Mouse (Mus musculus) gonadal fat pad, adult 2 months (tissue): ENCODE measurements around the gene Ranbp1. TPM values are rescaled to one million over a fixed set of nuclear protein-coding genes. Genes with fewer than 3 reads are reported as not detected.
A peak's percentile ranks its signal among the peaks of the same experiment; 100 is the strongest.
"Not testable (repeated sequence)": the region's sequence is repeated elsewhere in the genome, so short reads cannot be mapped to it uniquely, and the experiment has no call there.

Experiments used
- DNase-seq: peaks from one replicate; pipeline ENCODE4 v3.0.0-alpha.2; 2012; ENCODE audit warnings: low read depth
- polyA plus RNA-seq: library from polyadenylated mRNA; depleted of rRNA; stranded (reverse); fragments of >200 nt; gene quantifications from 2 replicates; pipeline ENCODE4 v1.2.3, GENCODE M21; 2012; rRNA removed

Gene Ranbp1
- polyA plus RNA-seq: 32.5 and 45.0 TPM in 2 replicates

GRCm38 (mm10) chr16:18248433-18249363, at the start of gene Ranbp1, which contains the start of gene Trmt2a:
Gene Ranbp1, minus strand, starts transcription at chr16:18248732.
Gene Trmt2a, plus strand, starts transcription at chr16:18248679.
- DNase-seq: peak; percentile 63

GRCm38 (mm10) chr16:18289614-18290013, 41.1 kb upstream of the Ranbp1 start:
- not testable (repeated sequence) for DNase-seq

GRCm38 (mm10) chr16:18289067-18289588, 40.6 kb upstream of the Ranbp1 start, which contains the start of gene Dgcr8:
Gene Dgcr8, minus strand, starts transcription at chr16:18289246.
- peak; percentile 36 for DNase-seq

- no peak for DNase-seq
Observed at GRCm38 (mm10) chr16:18288581-18289061, 40.1 kb upstream of the Ranbp1 start.

GRCm38 (mm10) chr16:18288166-18288565, 39.6 kb upstream of the Ranbp1 start:
- no peak for DNase-seq

GRCm38 (mm10) chr16:18275166-18275565, 26.6 kb upstream of the Ranbp1 start:
- no peak for DNase-seq

- DNase-seq: no peak
Observed at GRCm38 (mm10) chr16:18268182-18268581, 19.6 kb upstream of the Ranbp1 start.

GRCm38 (mm10) chr16:18265024-18265423, 16.5 kb upstream of the Ranbp1 start:
- DNase-seq: no peak

GRCm38 (mm10) chr16:18258221-18258620, 9.7 kb upstream of the Ranbp1 start, which contains the start of gene Gm49776:
Gene Gm49776, minus strand, starts transcription at chr16:18258321.
- no peak for DNase-seq

GRCm38 (mm10) chr16:18253866-18254265, 5.3 kb upstream of the Ranbp1 start:
- no peak for DNase-seq

- no peak for DNase-seq
Observed at GRCm38 (mm10) chr16:18252736-18253135, 4.2 kb upstream of the Ranbp1 start.

- no peak for DNase-seq
Observed at GRCm38 (mm10) chr16:18250828-18251790, 2.6 kb upstream of the Ranbp1 start.

GRCm38 (mm10) chr16:18250231-18250630, 1.7 kb upstream of the Ranbp1 start:
- no peak for DNase-seq

- DNase-seq: no peak
Observed at GRCm38 (mm10) chr16:18249364-18249967, 934 bp upstream of the Ranbp1 start.

GRCm38 (mm10) chr16:18247521-18248399, 772 bp downstream of the Ranbp1 start:
- DNase-seq: no peak

- DNase-seq: no peak
Observed at GRCm38 (mm10) chr16:18241581-18241980, 7.0 kb downstream of the Ranbp1 start.

GRCm38 (mm10) chr16:18236676-18237501, 11.6 kb downstream of the Ranbp1 start:
- no peak for DNase-seq

GRCm38 (mm10) chr16:18235389-18236065, 13.0 kb downstream of the Ranbp1 start:
- DNase-seq: no peak
